Mouse (Mus musculus): ENCODE results near the gene Pax1. TPM values are rescaled to one million over a fixed set of nuclear protein-coding genes. Genes with fewer than 3 reads are reported as not detected.
A peak's percentile ranks its signal among the peaks of the same experiment; 100 is the strongest.

Pax1 gene
- polyA plus RNA-seq (2014; fragmentation: Nextera tagmentation; extraction: Ambion mirVana): 7.4 and 7.6 TPM in 2 replicates

DNA sequence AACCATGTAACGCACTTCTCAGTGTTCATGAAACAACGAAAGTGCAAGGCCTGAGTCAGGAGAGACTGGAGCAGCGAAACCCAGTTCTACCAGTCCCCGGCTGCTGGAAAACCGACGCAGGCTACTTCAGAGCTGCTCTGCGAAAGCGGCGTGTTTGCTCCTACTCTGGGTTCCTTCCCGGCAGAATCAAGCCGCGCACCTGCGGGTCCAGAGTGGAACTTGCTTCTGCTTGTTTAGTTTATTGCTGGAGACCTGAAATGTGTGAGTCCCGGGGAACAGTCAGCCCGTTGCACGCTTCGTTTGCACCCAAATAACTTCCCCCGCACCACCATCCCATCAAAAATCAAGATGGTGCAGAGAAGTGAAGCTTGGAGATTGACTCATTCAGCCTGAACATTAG, at the start of gene Pax1:
Gene Pax1, plus strand, starts transcription at position 345 of the 400 bp plus-strand sequence.
- Histone ChIP-seq H3K27me3 (ENCODE audit: control insufficient read depth, insufficient read depth, low read length) (peaks cover 93% of the 10 kb centered on the region), H3K4me3 (ENCODE audit: low read depth, low read length) (peak within 1 kb of the TSS; percentile 17), H3K4me2 (ENCODE audit: low read depth, severe bottlenecking) (peak within 1 kb of the TSS; percentile 7; the same call in 1 of the 2 replicates), H3K4me1 (ENCODE audit: control insufficient read depth, insufficient read depth, low read length) (peaks cover 5% of the 10 kb centered on the region; the same call in 1 of the 2 replicates), H3K36me3 (ENCODE audit: control insufficient read depth, insufficient read depth, low read length) (no peaks in the 10 kb centered on the region), H3K9me3 (ENCODE audit: control insufficient read depth, low read length) (no peaks in the 10 kb centered on the region), H3K9ac (ENCODE audit: low read length) (no peak within 1 kb of the TSS), H3K27ac (replicated peaks; ENCODE audit: low read depth, low read length) (no peak within 1 kb of the TSS)
- under 1% methylated on average over 18 of the region's 18 CpGs for WGBS
- DNase-seq (ENCODE audit: low spot score) (peak; percentile 67), ATAC-seq (ENCODE audit: insufficient number of reproducible peaks, low FRiP score, low TSS enrichment, low read depth) (no peak)

- Histone ChIP-seq H3K9me3 (ENCODE audit: control insufficient read depth, low read length) (no peaks in the 10 kb centered on the region), H3K4me3 (ENCODE audit: low read depth, low read length) (no peak overlapping the region), H3K9ac (ENCODE audit: low read length) (no peak overlapping the region), H3K4me1 (ENCODE audit: control insufficient read depth, insufficient read depth, low read length) (no peaks in the 10 kb centered on the region), H3K27ac (replicated peaks; ENCODE audit: low read depth, low read length) (no peak overlapping the region), H3K4me2 (ENCODE audit: low read depth, severe bottlenecking) (no peak overlapping the region), H3K36me3 (ENCODE audit: control insufficient read depth, insufficient read depth, low read length) (no peaks in the 10 kb centered on the region), H3K27me3 (ENCODE audit: control insufficient read depth, insufficient read depth, low read length) (peaks cover 10% of the 10 kb centered on the region; the same call in 1 of the 2 replicates)
- WGBS: 16% methylated on average over 9 of the region's 9 CpGs
- peak; percentile 65 for DNase-seq (ENCODE audit: low spot score)
- ATAC-seq (ENCODE audit: insufficient number of reproducible peaks, low FRiP score, low TSS enrichment, low read depth): no peak
Observed at GRCm38 (mm10) chr2:147321036-147321435, 40.7 kb upstream of the Pax1 start.

DNA sequence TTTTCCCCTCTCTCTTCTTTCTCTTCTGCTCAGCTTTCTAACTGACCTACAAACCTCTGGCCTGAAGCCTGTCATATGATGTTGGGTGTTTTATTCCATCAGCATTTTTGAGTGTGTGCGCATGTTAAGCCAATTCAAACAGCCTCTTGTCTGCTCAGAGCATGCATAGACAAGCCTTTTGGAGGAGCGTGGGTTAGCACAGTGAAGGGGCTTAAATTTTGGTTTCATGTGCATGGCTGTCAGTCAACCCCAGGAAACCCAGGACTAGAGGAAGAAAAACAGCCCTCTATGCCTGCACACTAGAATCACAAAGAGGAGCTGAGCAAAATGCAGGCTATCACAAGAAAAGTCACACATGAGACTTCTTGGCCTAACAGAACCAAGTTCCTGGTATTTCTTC, 36.5 kb upstream of the Pax1 start:
- Histone ChIP-seq H3K27ac (replicated peaks; ENCODE audit: low read depth, low read length) (no peak overlapping the region), H3K27me3 (ENCODE audit: control insufficient read depth, insufficient read depth, low read length) (peaks cover 10% of the 10 kb centered on the region; the same call in 1 of the 2 replicates), H3K9me3 (ENCODE audit: control insufficient read depth, low read length) (no peaks in the 10 kb centered on the region), H3K4me1 (ENCODE audit: control insufficient read depth, insufficient read depth, low read length) (no peaks in the 10 kb centered on the region), H3K4me2 (ENCODE audit: low read depth, severe bottlenecking) (no peak overlapping the region), H3K4me3 (ENCODE audit: low read depth, low read length) (no peak overlapping the region), H3K36me3 (ENCODE audit: control insufficient read depth, insufficient read depth, low read length) (no peaks in the 10 kb centered on the region), H3K9ac (ENCODE audit: low read length) (no peak overlapping the region)
- ATAC-seq (ENCODE audit: insufficient number of reproducible peaks, low FRiP score, low TSS enrichment, low read depth) (no peak), DNase-seq (ENCODE audit: low spot score) (no peak)
- 85% methylated on average over 2 of the region's 2 CpGs for WGBS

GRCm38 (mm10) chr2:147332731-147333130, 29.0 kb upstream of the Pax1 start:
- 80% methylated on average over 2 of the region's 2 CpGs for WGBS
- ATAC-seq (ENCODE audit: insufficient number of reproducible peaks, low FRiP score, low TSS enrichment, low read depth): no peak

GRCm38 (mm10) chr2:147338729-147339128, 23.0 kb upstream of the Pax1 start:
- no peak overlapping the region for H3K4me2 ChIP-seq (ENCODE audit: low read depth, severe bottlenecking)
- no peak for ATAC-seq (ENCODE audit: insufficient number of reproducible peaks, low FRiP score, low TSS enrichment, low read depth)
- DNase-seq (ENCODE audit: low spot score): no peak

More at GRCm38 (mm10) chr2:147332731-147333130, 29.0 kb upstream of the Pax1 start:
- Histone ChIP-seq H3K9me3 (ENCODE audit: control insufficient read depth, low read length) (no peaks in the 10 kb centered on the region), H3K36me3 (ENCODE audit: control insufficient read depth, insufficient read depth, low read length) (no peaks in the 10 kb centered on the region), H3K4me2 (ENCODE audit: low read depth, severe bottlenecking) (no peak overlapping the region), H3K9ac (ENCODE audit: low read length) (no peak overlapping the region), H3K27ac (replicated peaks; ENCODE audit: low read depth, low read length) (no peak overlapping the region), H3K4me1 (ENCODE audit: control insufficient read depth, insufficient read depth, low read length) (no peaks in the 10 kb centered on the region), H3K27me3 (ENCODE audit: control insufficient read depth, insufficient read depth, low read length) (no peaks in the 10 kb centered on the region), H3K4me3 (ENCODE audit: low read depth, low read length) (no peak overlapping the region)
- no peak for DNase-seq (ENCODE audit: low spot score)

GRCm38 (mm10) chr2:147339796-147340195, 21.9 kb upstream of the Pax1 start:
- WGBS: 80% methylated on average over 4 of the region's 4 CpGs
- no peak overlapping the region for H3K27ac ChIP-seq (replicated peaks; ENCODE audit: low read depth, low read length)

More at GRCm38 (mm10) chr2:147338729-147339128, 23.0 kb upstream of the Pax1 start:
- 60% methylated on average over 15 of the region's 15 CpGs for WGBS
- no peaks in the 10 kb centered on the region for H3K9me3 ChIP-seq (ENCODE audit: control insufficient read depth, low read length)
- no peaks in the 10 kb centered on the region for H3K27me3 ChIP-seq (ENCODE audit: control insufficient read depth, insufficient read depth, low read length)
- no peaks in the 10 kb centered on the region for H3K4me1 ChIP-seq (ENCODE audit: control insufficient read depth, insufficient read depth, low read length)
- no peaks in the 10 kb centered on the region for H3K36me3 ChIP-seq (ENCODE audit: control insufficient read depth, insufficient read depth, low read length)
- no peak overlapping the region for H3K4me3 ChIP-seq (ENCODE audit: low read depth, low read length)
- no peak overlapping the region for H3K27ac ChIP-seq (replicated peaks; ENCODE audit: low read depth, low read length)
- no peak overlapping the region for H3K9ac ChIP-seq (ENCODE audit: low read length)

DNA sequence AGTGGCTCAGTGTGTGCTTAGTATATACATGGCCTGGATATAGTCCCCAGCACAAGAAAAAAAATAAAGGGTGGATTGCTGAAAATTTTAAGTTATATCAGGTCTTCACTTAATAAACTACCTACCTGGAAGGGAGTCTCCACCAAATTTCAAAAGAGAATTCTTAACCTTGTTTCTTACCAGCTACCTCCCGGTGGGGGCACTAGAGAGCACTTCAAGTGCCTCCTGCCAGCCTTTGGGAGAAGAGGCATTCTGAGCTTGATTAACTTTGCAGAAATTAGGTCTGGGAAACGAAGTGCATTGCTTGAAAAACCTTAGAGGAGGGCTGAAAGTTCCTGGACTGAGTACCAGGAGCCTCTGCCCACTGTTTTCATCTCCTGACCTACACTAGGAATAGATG, 19.5 kb upstream of the Pax1 start:
- no peak overlapping the region for H3K4me3 ChIP-seq (ENCODE audit: low read depth, low read length)
- WGBS: 14% methylated on average over 2 of the region's 2 CpGs
- H3K36me3 ChIP-seq (ENCODE audit: control insufficient read depth, insufficient read depth, low read length): no peaks in the 10 kb centered on the region
- H3K27me3 ChIP-seq (ENCODE audit: control insufficient read depth, insufficient read depth, low read length): no peaks in the 10 kb centered on the region
- H3K4me2 ChIP-seq (ENCODE audit: low read depth, severe bottlenecking): no peak overlapping the region
- no peaks in the 10 kb centered on the region for H3K9me3 ChIP-seq (ENCODE audit: control insufficient read depth, low read length)
- H3K4me1 ChIP-seq (ENCODE audit: control insufficient read depth, insufficient read depth, low read length): no peaks in the 10 kb centered on the region
- no peak for ATAC-seq (ENCODE audit: insufficient number of reproducible peaks, low FRiP score, low TSS enrichment, low read depth)
- no peak for DNase-seq (ENCODE audit: low spot score)
- H3K9ac ChIP-seq (ENCODE audit: low read length): no peak overlapping the region
- no peak overlapping the region for H3K27ac ChIP-seq (replicated peaks; ENCODE audit: low read depth, low read length)

More at GRCm38 (mm10) chr2:147339796-147340195, 21.9 kb upstream of the Pax1 start:
- Histone ChIP-seq H3K27me3 (ENCODE audit: control insufficient read depth, insufficient read depth, low read length) (no peaks in the 10 kb centered on the region), H3K4me3 (ENCODE audit: low read depth, low read length) (no peak overlapping the region), H3K9ac (ENCODE audit: low read length) (no peak overlapping the region), H3K36me3 (ENCODE audit: control insufficient read depth, insufficient read depth, low read length) (no peaks in the 10 kb centered on the region), H3K9me3 (ENCODE audit: control insufficient read depth, low read length) (no peaks in the 10 kb centered on the region), H3K4me2 (ENCODE audit: low read depth, severe bottlenecking) (no peak overlapping the region), H3K4me1 (ENCODE audit: control insufficient read depth, insufficient read depth, low read length) (no peaks in the 10 kb centered on the region)
- DNase-seq (ENCODE audit: low spot score) (no peak), ATAC-seq (ENCODE audit: insufficient number of reproducible peaks, low FRiP score, low TSS enrichment, low read depth) (no peak)

DNA sequence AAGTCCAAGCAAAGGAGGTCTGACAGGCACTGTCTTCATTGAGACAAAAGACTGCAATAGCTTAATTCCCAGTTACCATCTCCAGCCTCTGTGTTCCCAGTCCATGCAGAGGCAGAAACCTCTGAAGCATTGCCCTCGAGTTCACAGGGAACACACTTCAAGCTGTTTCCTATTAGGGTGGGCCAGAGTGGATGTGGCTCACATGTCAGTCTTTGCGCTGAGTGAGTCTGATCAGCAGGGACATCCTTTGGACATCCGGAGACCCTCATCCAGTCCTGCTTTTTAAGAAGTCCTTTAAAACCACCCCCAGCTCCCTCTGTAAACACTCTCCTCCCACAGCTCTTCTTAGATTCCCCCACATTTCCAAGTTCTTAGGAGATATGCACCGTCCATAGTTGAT, 2.0 kb upstream of the Pax1 start:
- DNase-seq (ENCODE audit: low spot score): peak; percentile 29
- 1% methylated on average over 4 of the region's 4 CpGs for WGBS

GRCm38 (mm10) chr2:147360401-147360800, 1.3 kb upstream of the Pax1 start:
- no peak for ATAC-seq (ENCODE audit: insufficient number of reproducible peaks, low FRiP score, low TSS enrichment, low read depth)
- no peak overlapping the region for H3K4me2 ChIP-seq (ENCODE audit: low read depth, severe bottlenecking)
- no peaks in the 10 kb centered on the region for H3K36me3 ChIP-seq (ENCODE audit: control insufficient read depth, insufficient read depth, low read length)
- no peak overlapping the region for H3K4me3 ChIP-seq (ENCODE audit: low read depth, low read length)
- DNase-seq (ENCODE audit: low spot score): no peak
- peaks cover 85% of the 10 kb centered on the region for H3K27me3 ChIP-seq (ENCODE audit: control insufficient read depth, insufficient read depth, low read length)
- peaks cover 5% of the 10 kb centered on the region; the same call in 1 of the 2 replicates for H3K4me1 ChIP-seq (ENCODE audit: control insufficient read depth, insufficient read depth, low read length)
- no peak overlapping the region for H3K27ac ChIP-seq (replicated peaks; ENCODE audit: low read depth, low read length)
- 1% methylated on average over 7 of the region's 7 CpGs for WGBS
- H3K9ac ChIP-seq (ENCODE audit: low read length): no peak overlapping the region
- H3K9me3 ChIP-seq (ENCODE audit: control insufficient read depth, low read length): no peaks in the 10 kb centered on the region

More for the DNA sequence above, 2.0 kb upstream of the Pax1 start:
- H3K27ac ChIP-seq (replicated peaks; ENCODE audit: low read depth, low read length): no peak overlapping the region
- no peak overlapping the region for H3K9ac ChIP-seq (ENCODE audit: low read length)
- H3K9me3 ChIP-seq (ENCODE audit: control insufficient read depth, low read length): no peaks in the 10 kb centered on the region
- H3K4me2 ChIP-seq (ENCODE audit: low read depth, severe bottlenecking): no peak overlapping the region
- peaks cover 78% of the 10 kb centered on the region for H3K27me3 ChIP-seq (ENCODE audit: control insufficient read depth, insufficient read depth, low read length)
- H3K36me3 ChIP-seq (ENCODE audit: control insufficient read depth, insufficient read depth, low read length): no peaks in the 10 kb centered on the region
- no peak overlapping the region for H3K4me3 ChIP-seq (ENCODE audit: low read depth, low read length)
- no peaks in the 10 kb centered on the region for H3K4me1 ChIP-seq (ENCODE audit: control insufficient read depth, insufficient read depth, low read length)
- ATAC-seq (ENCODE audit: insufficient number of reproducible peaks, low FRiP score, low TSS enrichment, low read depth): no peak
